Comparison of ENCODE assay signal across 8 mouse cellular contexts in the genomic region with DNA sequence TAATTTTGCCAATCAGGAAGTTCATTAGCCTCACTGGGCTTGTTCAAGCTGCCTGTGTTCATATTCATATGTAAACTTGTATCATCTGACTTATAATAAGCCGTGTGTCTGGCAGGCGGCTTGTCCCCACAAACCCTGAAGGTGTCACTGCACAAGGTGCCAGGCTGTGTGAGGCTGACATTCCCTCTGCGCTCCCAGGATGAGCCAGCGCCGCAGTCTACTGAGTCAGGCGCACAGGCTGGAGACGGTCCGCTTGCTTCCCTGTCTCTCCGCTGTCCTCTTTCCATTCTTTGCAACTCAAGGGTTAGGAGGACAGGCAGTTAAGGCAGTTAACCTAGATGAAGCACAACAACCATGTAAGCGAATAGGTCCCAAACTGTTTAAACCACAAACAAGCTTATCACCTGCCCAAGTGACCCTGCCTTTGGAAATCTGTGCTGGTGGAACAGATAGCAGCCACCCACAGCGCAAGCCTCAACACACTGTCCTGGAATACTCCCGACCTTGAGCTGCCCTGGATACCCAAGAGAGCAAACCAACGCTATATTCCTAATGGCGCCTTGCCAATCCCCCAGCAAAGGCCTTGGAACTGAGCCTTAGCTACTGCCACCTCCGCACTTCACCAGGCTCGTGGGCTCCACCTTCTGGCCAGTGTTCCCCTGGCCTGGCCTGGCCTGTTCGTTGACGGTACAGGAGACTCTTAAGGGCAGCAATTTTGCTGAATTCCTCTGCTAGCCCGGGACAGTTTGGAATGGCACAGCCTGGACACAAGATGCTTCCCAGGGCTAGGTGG. TPM values are rescaled to one million over a fixed set of nuclear protein-coding genes. Genes with fewer than 3 reads are reported as not detected.
DNase-seq lines count a peak whose midpoint lies in the region; ATAC-seq lines count a peak whose summit lies in the region.

No protein-coding gene starts in this region.

- peak; percentile 87 for ATAC-seq in intestine, embryonic 15.5 days
- peak; percentile 77 for ATAC-seq in megakaryocyte-erythroid progenitor cell, adult 5-6 weeks (replicated peaks; ENCODE audit: low FRiP score, low TSS enrichment, poor library complexity, severe bottlenecking)

- H3K9me3 ChIP-seq in intestine, embryonic 15.5 days, result no peaks in the 10 kb centered on the region

- H3K4me1 ChIP-seq in intestine, embryonic 15.5 days (replicated peaks), result no peaks in the 10 kb centered on the region

- no peaks in the 10 kb centered on the region for H3K36me3 ChIP-seq in intestine, embryonic 15.5 days

- no peak overlapping the region for H3K4me2 ChIP-seq in intestine, embryonic 15.5 days (replicated peaks)

- no peak overlapping the region for H3K9ac ChIP-seq in intestine, embryonic 15.5 days

- no peak overlapping the region for H3K27ac ChIP-seq in intestine, embryonic 15.5 days

- H3K27me3 ChIP-seq in intestine, embryonic 15.5 days (replicated peaks), result no peaks in the 10 kb centered on the region

- WGBS in intestine, embryonic 15.5 days, result 54% methylated on average over 19 of the region's 19 CpGs

- intact Hi-C loops in gastrocnemius, postnatal 36 days (cut with DNase I), result loop anchor here (1.0 to 2.0 kb wide), 2 partner anchors 96 to 200 kb away; no protein-coding TSS in a partner anchor
- intact Hi-C loops in left cerebral cortex, postnatal 14 days (cut with DNase I), result loop anchor here (5.0 kb wide), 2 partner anchors 89 to 199 kb away; partner anchors contain the start of gene Elovl5

- peak; percentile 88 to 89 for DNase-seq in adrenal gland, adult 18-20 months (ENCODE audit: low spot score in 2 of 2)
- DNase-seq in embryo, embryonic 10.5 days (ENCODE audit: low spot score), result peak; percentile 81
- peak; percentile 73 to 80 for DNase-seq in gastrocnemius, postnatal 36 days
- DNase-seq in left cerebral cortex, postnatal 14 days (ENCODE audit: low spot score in 2 of 2), result peak; percentile 65 to 72
- DNase-seq in right cerebral cortex, postnatal 36 days (ENCODE audit: low spot score in 2 of 2), result peak; percentile 20 to 28
- DNase-seq in yolk sac, embryonic 10.5 days (ENCODE audit: low spot score), result peak; percentile 51

- no peak overlapping the region for H3K4me3 ChIP-seq in intestine, embryonic 15.5 days (replicated peaks)

RNA-seq across cellular contexts. Expression of gene Gcm1, which starts 45.3 kb away (rescaled TPM):
- not detected for total RNA-seq in adrenal gland, adult 18-20 months (2021)
- total RNA-seq in gastrocnemius, postnatal 36 days (2021), result not detected
- polyA plus RNA-seq in intestine, embryonic 15.5 days (2015; fragmentation: Nextera tagmentation; extraction: Ambion mirVana), result not detected in 2 replicates
- not detected for total RNA-seq in left cerebral cortex, postnatal 14 days (2021)
- not detected in 2 replicates for total RNA-seq in megakaryocyte-erythroid progenitor cell, adult 5-6 weeks (2014; fragmentation: Nextera tagmentation)
- total RNA-seq in megakaryocyte-erythroid progenitor cell, adult 5-6 weeks (2017), result not detected in 2 replicates

Comparison
In these comparisons a context has a peak if more than half of its experiments do, and no peak if none do; other contexts are left out.
1. DNase-seq: peak in every context shown above with its lines; median percentile 88 in adrenal gland, adult 18-20 months; 81 in embryo, embryonic 10.5 days; 76 in gastrocnemius, postnatal 36 days; 68 in left cerebral cortex, postnatal 14 days; 51 in yolk sac, embryonic 10.5 days; 24 in right cerebral cortex, postnatal 36 days.